Mouse (Mus musculus) cortical plate, adult 2 months (tissue): Measurements from ENCODE around the gene Jph2. TPM values are rescaled to one million over a fixed set of nuclear protein-coding genes. Genes with fewer than 3 reads are reported as not detected.

ENCODE experiments used
- H3K27ac ChIP-seq: fragments of 200-500 bp; 2 replicates; pipeline ENCODE4 v1.5.1; 2012; ENCODE audit warnings: low read length, control low read depth, inconsistent platforms; ENCODE audit not compliant: insufficient read depth
- H3K4me1 ChIP-seq: fragments of 200-500 bp; 2 replicates; pipeline ENCODE4 v1.6.1; 2011; ENCODE audit warnings: low read length; ENCODE audit not compliant: control insufficient read depth, insufficient read depth
- H3K4me3 ChIP-seq: fragments of 200-500 bp; 2 replicates; pipeline ENCODE4 v1.5.1; 2011; ENCODE audit warnings: mild to moderate bottlenecking, low read length, control low read depth; ENCODE audit not compliant: insufficient read depth
- CTCF ChIP-seq: fragments of 200-500 bp; IDR thresholded peaks from 2 replicates; pipeline ENCODE4 v1.5.1; 2011; ENCODE audit warnings: mild to moderate bottlenecking, control low read depth, low read length; ENCODE audit not compliant: insufficient read depth; ENCODE audit errors: extremely low read depth
- POLR2A ChIP-seq: fragments of 200-500 bp; IDR thresholded peaks from 2 replicates; pipeline ENCODE4 v1.6.1; 2011; ENCODE audit warnings: mild to moderate bottlenecking, low read length, control low read depth; ENCODE audit not compliant: insufficient read depth; ENCODE audit errors: extremely low read depth
- polyA plus RNA-seq: library from polyadenylated mRNA; depleted of rRNA; stranded (reverse); fragments of >200 nt; gene quantifications from 2 replicates; pipeline ENCODE4 v1.2.3, GENCODE M21; 2012

The Jph2 gene
- polyA plus RNA-seq, 1 experiment = 0.79 TPM

GRCm38 (mm10) chr2:163393976-163394375 lies 3.8 kb downstream of the Jph2 start:
- no peaks in the 10 kb centered on the region for H3K4me1 ChIP-seq
- no peak overlapping the region for H3K27ac ChIP-seq
- no peak for TF ChIP-seq CTCF
- TF ChIP-seq POLR2A = no peak
- no peak overlapping the region for H3K4me3 ChIP-seq

GRCm38 (mm10) chr2:163393241-163393640 lies 4.6 kb downstream of the Jph2 start:
- Histone ChIP-seq H3K4me3 (no peak overlapping the region), H3K27ac (no peak overlapping the region), H3K4me1 (no peaks in the 10 kb centered on the region)
- TF ChIP-seq CTCF (no peak), POLR2A (no peak)

GRCm38 (mm10) chr2:163392436-163392835 lies 5.4 kb downstream of the Jph2 start:
- Histone ChIP-seq H3K27ac (no peak overlapping the region), H3K4me1 (no peaks in the 10 kb centered on the region), H3K4me3 (no peak overlapping the region)
- TF ChIP-seq POLR2A = no peak
- no peak for TF ChIP-seq CTCF

GRCm38 (mm10) chr2:163386423-163387190 lies 11.2 kb downstream of the Jph2 start:
- no peak overlapping the region for H3K27ac ChIP-seq
- no peak for TF ChIP-seq CTCF
- no peak for TF ChIP-seq POLR2A
- H3K4me3 ChIP-seq = no peak overlapping the region
- H3K4me1 ChIP-seq = no peaks in the 10 kb centered on the region

- Histone ChIP-seq H3K27ac (no peak overlapping the region), H3K4me3 (no peak overlapping the region), H3K4me1 (no peaks in the 10 kb centered on the region)
- TF ChIP-seq POLR2A (no peak), CTCF (no peak)
Observed at GRCm38 (mm10) chr2:163385126-163385525, 12.7 kb downstream of the Jph2 start.

GRCm38 (mm10) chr2:163381246-163381645 lies 16.5 kb downstream of the Jph2 start:
- Histone ChIP-seq H3K4me1 (no peaks in the 10 kb centered on the region), H3K4me3 (no peak overlapping the region), H3K27ac (no peak overlapping the region)
- TF ChIP-seq POLR2A (no peak), CTCF (no peak)

- Histone ChIP-seq H3K4me1 (no peaks in the 10 kb centered on the region), H3K27ac (no peak overlapping the region), H3K4me3 (no peak overlapping the region)
- no peak for TF ChIP-seq CTCF
- no peak for TF ChIP-seq POLR2A
Observed at GRCm38 (mm10) chr2:163379366-163379765, 18.4 kb downstream of the Jph2 start.

GRCm38 (mm10) chr2:163376082-163376481 lies 21.7 kb downstream of the Jph2 start:
- no peaks in the 10 kb centered on the region for H3K4me1 ChIP-seq
- no peak overlapping the region for H3K4me3 ChIP-seq
- no peak overlapping the region for H3K27ac ChIP-seq
- no peak for TF ChIP-seq CTCF
- no peak for TF ChIP-seq POLR2A

GRCm38 (mm10) chr2:163375468-163375867 lies 22.3 kb downstream of the Jph2 start:
- no peak overlapping the region for H3K27ac ChIP-seq

GRCm38 (mm10) chr2:163372627-163373026 lies 25.2 kb downstream of the Jph2 start:
- Histone ChIP-seq H3K4me1 (no peaks in the 10 kb centered on the region), H3K27ac (no peak overlapping the region), H3K4me3 (no peak overlapping the region)
- TF ChIP-seq POLR2A = no peak
- no peak for TF ChIP-seq CTCF

More at GRCm38 (mm10) chr2:163375468-163375867, 22.3 kb downstream of the Jph2 start:
- no peaks in the 10 kb centered on the region for H3K4me1 ChIP-seq
- H3K4me3 ChIP-seq = no peak overlapping the region
- TF ChIP-seq CTCF (no peak), POLR2A (no peak)

GRCm38 (mm10) chr2:163370175-163370574 lies 27.6 kb downstream of the Jph2 start:
- TF ChIP-seq CTCF (no peak), POLR2A (no peak)
- H3K4me1 ChIP-seq = no peaks in the 10 kb centered on the region
- H3K27ac ChIP-seq = no peak overlapping the region
- no peak overlapping the region for H3K4me3 ChIP-seq
